Mouse (Mus musculus) stomach, postnatal 0 days (tissue): ENCODE measurements around the gene Cog1. TPM values are rescaled to one million over a fixed set of nuclear protein-coding genes. Genes with fewer than 3 reads are reported as not detected.

ENCODE experiments used
- ATAC-seq: fragments of 200-750 bp; cut with Nextera tagmentation; 2 replicates; pipeline ENCODE4 v1.8.0; 2017; ENCODE audit not compliant: low FRiP score, low TSS enrichment
- DNase-seq: peaks from one replicate; pipeline ENCODE4 v3.0.0-alpha.2; 2016; ENCODE audit warnings: low spot score
- H3K27ac ChIP-seq: fragments of 300-500 bp; sonication (generic); replicated peaks from 2 replicates; pipeline ENCODE4 v1.5.1; 2014; ENCODE audit warnings: mild to moderate bottlenecking, control low read depth
- H3K27me3 ChIP-seq: fragments of 300-500 bp; sonication (generic); 2 replicates; pipeline ENCODE4 v1.6.1; 2014; ENCODE audit warnings: low read length; ENCODE audit not compliant: control insufficient read depth, insufficient read depth
- H3K36me3 ChIP-seq: fragments of 300-500 bp; sonication (generic); 2 replicates; pipeline ENCODE4 v1.6.1; 2014; ENCODE audit warnings: low read length, mixed read lengths; ENCODE audit not compliant: control insufficient read depth, insufficient read depth
- H3K4me1 ChIP-seq: fragments of 300-500 bp; sonication (generic); replicated peaks from 2 replicates; pipeline ENCODE4 v1.6.1; 2014; ENCODE audit warnings: antibody characterized with exemption; ENCODE audit not compliant: control insufficient read depth, insufficient read depth
- H3K4me2 ChIP-seq: fragments of 300-500 bp; sonication (generic); replicated peaks from 2 replicates; pipeline ENCODE4 v1.6.1; 2014; ENCODE audit warnings: low read depth, mild to moderate bottlenecking, control low read depth, moderate library complexity
- H3K4me3 ChIP-seq: fragments of 300-500 bp; sonication (generic); 2 replicates; pipeline ENCODE4 v1.5.1; 2014; ENCODE audit warnings: low read depth, low read length, control low read depth
- H3K9ac ChIP-seq: fragments of 300-500 bp; sonication (generic); 2 replicates; pipeline ENCODE4 v1.6.1; 2014; ENCODE audit warnings: mild to moderate bottlenecking, low read length, control low read depth, mixed read lengths
- H3K9me3 ChIP-seq: fragments of 300-500 bp; sonication (generic); 2 replicates; pipeline ENCODE4 v1.6.1; 2016; ENCODE audit warnings: low read length; ENCODE audit not compliant: control insufficient read depth
- CTCF ChIP-seq: IDR thresholded peaks from 2 replicates; pipeline ENCODE4 v1.5.1; 2016; ENCODE audit warnings: antibody characterized with exemption, low read depth, mild to moderate bottlenecking, moderate library complexity
- EP300 ChIP-seq: optimal IDR thresholded peaks from 2 replicates; pipeline ENCODE3; 2016; ENCODE audit warnings: antibody characterized with exemption
- WGBS: fragments of 180-500 bp; shearing (Covaris S2); extraction: QIAGEN DNeasy Blood & Tissue Kit; methylation state at CpG from one replicate; pipeline ENCODE4 v1.1.7; 2014; 5-methylcytosine and 5-hydroxymethylcytosine counted together
- polyA plus RNA-seq: library from polyadenylated mRNA; unstranded; fragments of >200 nt; fragmentation: Nextera tagmentation; extraction: Ambion mirVana; gene quantifications from 2 replicates; pipeline ENCODE4 v1.2.1, GENCODE M21; 2015

Cog1 gene
- polyA plus RNA-seq, 1 experiment from 2014 or later = 14.4 TPM

DNA sequence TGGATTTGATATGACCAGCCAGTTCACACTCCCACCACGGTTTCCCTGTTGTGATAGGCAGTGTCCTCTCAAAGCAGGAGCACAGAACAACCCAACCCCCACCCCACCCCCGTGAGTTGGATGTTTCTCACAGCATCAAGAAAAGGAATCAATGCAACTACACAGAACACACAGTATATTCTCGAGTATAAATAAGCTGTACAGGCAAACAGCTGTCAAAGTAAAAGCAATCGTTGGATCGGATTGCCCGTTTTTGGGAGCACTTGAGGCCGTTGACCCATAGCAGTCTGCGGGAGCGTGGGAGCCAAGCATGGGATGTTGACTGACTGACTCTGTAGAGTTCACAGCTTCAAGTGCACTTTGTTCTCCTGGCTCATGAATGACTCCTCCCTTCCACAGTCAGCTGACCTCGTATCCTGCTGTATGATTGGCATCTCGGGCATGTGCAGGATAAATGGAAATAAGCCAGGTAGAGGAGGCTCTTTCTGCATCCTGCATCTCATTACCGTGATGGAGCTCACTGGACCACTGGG, 49.1 kb downstream of the Cog1 start:
- Histone ChIP-seq H3K27ac (no peak overlapping the region), H3K36me3 (peaks cover 14% of the 10 kb centered on the region), H3K27me3 (no peaks in the 10 kb centered on the region), H3K4me3 (no peak overlapping the region), H3K9ac (no peak overlapping the region), H3K4me1 (no peaks in the 10 kb centered on the region), H3K9me3 (no peaks in the 10 kb centered on the region), H3K4me2 (no peak overlapping the region)
- DNase-seq (peak; percentile 67), ATAC-seq (peak; percentile 80)
- TF ChIP-seq CTCF (no peak), EP300 (no peak)
- WGBS = 69% methylated on average over 12 of the region's 12 CpGs

DNA sequence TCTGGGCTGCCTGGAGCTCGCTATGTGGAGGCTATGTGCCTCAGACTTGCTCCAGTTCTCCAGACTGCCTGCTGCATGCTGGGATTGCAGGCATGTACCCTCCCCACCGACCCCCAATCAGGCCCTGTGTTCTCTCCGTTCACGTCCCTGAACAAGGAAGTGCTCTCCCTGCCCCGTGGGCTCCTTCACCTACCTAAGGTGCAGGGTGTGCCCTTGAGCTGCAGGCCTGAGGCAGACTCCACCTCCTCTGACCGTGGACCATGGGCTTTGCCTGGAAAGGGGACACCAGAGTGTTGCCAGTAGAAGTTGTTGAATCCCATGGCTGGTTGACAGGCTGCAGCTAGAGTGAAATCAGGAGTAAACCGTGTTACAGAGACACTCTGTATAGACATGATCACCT, 50.7 kb downstream of the Cog1 start:
- Histone ChIP-seq H3K9ac (no peak overlapping the region), H3K4me2 (no peak overlapping the region), H3K9me3 (no peaks in the 10 kb centered on the region), H3K4me1 (no peaks in the 10 kb centered on the region), H3K4me3 (no peak overlapping the region), H3K36me3 (peaks cover 6% of the 10 kb centered on the region), H3K27me3 (no peaks in the 10 kb centered on the region), H3K27ac (no peak overlapping the region)
- WGBS = 76% methylated on average over 7 of the region's 7 CpGs
- peak; percentile 65 for DNase-seq
- no peak for TF ChIP-seq EP300
- TF ChIP-seq CTCF = no peak
- peak; percentile 60; the same call in 1 of the 2 replicates for ATAC-seq

- Histone ChIP-seq H3K4me2 (no peak overlapping the region), H3K36me3 (no peaks in the 10 kb centered on the region), H3K9me3 (no peaks in the 10 kb centered on the region), H3K4me3 (no peak overlapping the region), H3K4me1 (no peaks in the 10 kb centered on the region), H3K9ac (no peak overlapping the region), H3K27ac (no peak overlapping the region), H3K27me3 (no peaks in the 10 kb centered on the region)
- DNase-seq = peak; percentile 80
- WGBS = 24% methylated on average over 5 of the region's 5 CpGs
- no peak for TF ChIP-seq EP300
- TF ChIP-seq CTCF = peak; percentile 100
- peak; percentile 45 for ATAC-seq
Observed at GRCm38 (mm10) chr11:113703758-113704157, 54.8 kb downstream of the Cog1 start.

GRCm38 (mm10) chr11:113705966-113706652, 57.1 kb downstream of the Cog1 start:
- DNase-seq (no peak), ATAC-seq (no peak)
- no peaks in the 10 kb centered on the region for H3K36me3 ChIP-seq
- H3K9me3 ChIP-seq = no peaks in the 10 kb centered on the region
- no peaks in the 10 kb centered on the region for H3K27me3 ChIP-seq
- H3K4me3 ChIP-seq = no peak overlapping the region
- TF ChIP-seq EP300 = no peak
- no peak for TF ChIP-seq CTCF
- 76% methylated on average over 15 of the region's 15 CpGs for WGBS
- no peak overlapping the region for H3K27ac ChIP-seq
- H3K4me2 ChIP-seq = no peak overlapping the region
- H3K9ac ChIP-seq = no peak overlapping the region
- H3K4me1 ChIP-seq = peaks cover 5% of the 10 kb centered on the region

- no peaks in the 10 kb centered on the region for H3K27me3 ChIP-seq
- 52% methylated on average over 19 of the region's 19 CpGs for WGBS
- peak overlapping the region; percentile 70 for H3K27ac ChIP-seq
- H3K4me1 ChIP-seq = peaks cover 5% of the 10 kb centered on the region
- DNase-seq (peak; percentile 80), ATAC-seq (peak; percentile 85)
- H3K9me3 ChIP-seq = no peaks in the 10 kb centered on the region
- no peak overlapping the region for H3K4me2 ChIP-seq
- H3K4me3 ChIP-seq = no peak overlapping the region
- H3K9ac ChIP-seq = 0 out of 2 replicates have a peak overlapping the region, but pooled peaks have one; percentile 18
- H3K36me3 ChIP-seq = no peaks in the 10 kb centered on the region
- TF ChIP-seq EP300 = no peak
- TF ChIP-seq CTCF = no peak
Observed at GRCm38 (mm10) chr11:113708629-113709213, 59.8 kb downstream of the Cog1 start.

DNA sequence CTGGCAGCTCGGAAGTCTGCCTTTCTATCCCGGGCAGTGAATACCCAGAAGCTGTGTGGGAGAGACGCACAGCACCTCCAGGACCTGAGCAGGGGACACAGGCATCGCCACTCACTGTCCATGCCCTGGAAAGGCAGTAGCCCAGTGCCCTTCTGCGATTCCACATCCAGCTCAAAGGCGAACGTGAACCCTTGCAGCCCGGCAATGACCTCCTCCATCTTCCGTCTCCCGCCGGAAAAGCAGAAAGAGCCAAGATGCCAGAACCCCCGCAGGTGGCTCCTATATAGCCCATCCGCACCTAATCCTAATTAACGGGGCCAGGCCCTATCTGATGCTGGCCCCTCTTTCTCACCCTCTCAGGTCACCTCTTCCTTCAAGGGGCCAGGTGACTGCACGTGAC, 60.3 kb downstream of the Cog1 start:
- TF ChIP-seq CTCF (no peak), EP300 (no peak)
- WGBS = 44% methylated on average over 15 of the region's 15 CpGs
- H3K27me3 ChIP-seq = no peaks in the 10 kb centered on the region
- no peak overlapping the region for H3K4me2 ChIP-seq
- H3K4me1 ChIP-seq = peaks cover 5% of the 10 kb centered on the region
- no peak overlapping the region for H3K4me3 ChIP-seq
- H3K9ac ChIP-seq = no peak overlapping the region
- H3K9me3 ChIP-seq = no peaks in the 10 kb centered on the region
- ATAC-seq (no peak), DNase-seq (no peak)
- no peak overlapping the region for H3K27ac ChIP-seq
- H3K36me3 ChIP-seq = no peaks in the 10 kb centered on the region
